ENCODE assay signal across 9 mouse cellular contexts in the genomic region with DNA sequence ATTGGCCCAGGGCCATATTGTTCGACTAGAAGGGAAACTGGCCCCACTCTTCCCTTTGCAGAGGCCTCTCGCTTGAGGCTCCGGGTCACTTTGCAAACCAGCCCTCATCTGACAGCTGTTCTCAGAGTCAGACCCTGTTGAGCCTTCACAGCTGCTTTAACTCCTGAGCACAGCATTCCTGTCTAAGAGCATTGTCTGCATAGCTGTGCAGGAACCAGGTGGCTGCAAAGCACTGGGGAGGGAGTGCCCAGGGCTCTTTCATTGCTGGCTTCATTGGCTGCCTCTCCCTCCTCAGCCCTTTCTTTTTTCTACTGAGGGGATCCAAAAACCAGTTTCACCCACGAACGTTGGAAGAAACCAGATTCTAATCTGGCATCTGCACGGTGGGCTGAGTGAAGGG. TPM values are rescaled to one million over a fixed set of nuclear protein-coding genes. Genes with fewer than 3 reads are reported as not detected.
A peak's percentile ranks its signal among the peaks of the same experiment; 100 is the strongest.
DNase-seq lines count a peak whose midpoint lies in the region; ATAC-seq and TF ChIP-seq lines count a peak whose summit lies in the region.
"Had no signal": no experiment of that assay in that cellular context is flagged by ENCODE, and none has a peak within 500 bp of the region (broad histone marks: within the 10 kb centered on the region; RNA-seq: fewer than 3 reads in every experiment).

No protein-coding gene starts in this region.

- TF ChIP-seq CTCF in C2C12 (IDR thresholded peaks at IDR 0.05; ENCODE audit: control insufficient read depth, insufficient read depth, insufficient read length), result no peak

- DNase-seq in forebrain, embryonic 10.5 days (ENCODE audit: extremely low spot score, low spot score), result no peak
- no peak for DNase-seq in right cerebral cortex, adult 18-20 months
- no peak for DNase-seq in left cerebral cortex, adult 9 months (ENCODE audit: low spot score in 2 of 2)
- DNase-seq in layer of hippocampus, postnatal 10 days (ENCODE audit: low spot score in 2 of 2), result no peak

- peaks cover 46% of the 10 kb centered on the region for H3K4me1 ChIP-seq in forebrain, embryonic 10.5 days
- H3K4me1 ChIP-seq in forebrain, embryonic 16.5 days (replicated peaks; ENCODE audit: control insufficient read depth, insufficient read depth, low read length), result peaks cover 16% of the 10 kb centered on the region

- H3K27ac ChIP-seq in forebrain, embryonic 10.5 days, result peak overlapping the region; percentile 44; the same call in 1 of the 2 replicates
- no peak overlapping the region for H3K27ac ChIP-seq in forebrain, embryonic 16.5 days (ENCODE audit: low read length)

- no peak for ATAC-seq in forebrain, embryonic 16.5 days
- ATAC-seq in hematopoietic stem cell, adult 5-6 weeks (replicated peaks in 1 of 2; ENCODE audit: insufficient read depth in 1 of 2, low FRiP score in 2 of 2, low TSS enrichment in 1 of 2, low read depth in 1 of 2, poor library complexity in 2 of 2, severe bottlenecking in 2 of 2), result peak; percentile 29 to 52
- 0 out of 2 replicates have a peak, but pooled peaks have one; percentile 22 for ATAC-seq in megakaryocyte, adult 5-6 weeks (ENCODE audit: poor library complexity, severe bottlenecking)
- ATAC-seq: activated CD4-positive, CD25-positive, alpha-beta regulatory T cell, adult 4 months had no signal

- no peaks in the 10 kb centered on the region for H3K9me3 ChIP-seq in forebrain, embryonic 10.5 days
- no peaks in the 10 kb centered on the region for H3K9me3 ChIP-seq in forebrain, embryonic 16.5 days (ENCODE audit: control insufficient read depth, low read length)

- peaks cover 54% of the 10 kb centered on the region for H3K79me3 ChIP-seq in C2C12 (ENCODE audit: low read depth)

- no peak overlapping the region for H3K4me3 ChIP-seq in forebrain, embryonic 10.5 days
- H3K4me3 ChIP-seq in forebrain, embryonic 16.5 days (replicated peaks; ENCODE audit: low read length), result no peak overlapping the region
- no peak overlapping the region for H3K4me3 ChIP-seq in C2C12 (ENCODE audit: insufficient read depth, poor library complexity, severe bottlenecking)

- no peak overlapping the region for H3ac ChIP-seq in C2C12 (ENCODE audit: control insufficient read depth, insufficient read length, low read depth)

- 31% methylated on average over 6 of the region's 6 CpGs for WGBS in forebrain, embryonic 10.5 days
- 18% methylated on average over 6 of the region's 6 CpGs for WGBS in forebrain, embryonic 16.5 days

- no peaks in the 10 kb centered on the region for H3K36me3 ChIP-seq in forebrain, embryonic 10.5 days (replicated peaks)
- H3K36me3 ChIP-seq in forebrain, embryonic 16.5 days (ENCODE audit: control insufficient read depth, insufficient read depth), result no peaks in the 10 kb centered on the region
- peaks cover 75% of the 10 kb centered on the region for H3K36me3 ChIP-seq in C2C12 (ENCODE audit: control insufficient read depth, insufficient read depth)

- peaks cover 10% of the 10 kb centered on the region for H3K27me3 ChIP-seq in forebrain, embryonic 10.5 days (ENCODE audit: poor library complexity, severe bottlenecking)
- H3K27me3 ChIP-seq in forebrain, embryonic 16.5 days (replicated peaks; ENCODE audit: control insufficient read depth, insufficient read depth, low read length), result no peaks in the 10 kb centered on the region
- H3K27me3 ChIP-seq in C2C12 (ENCODE audit: control insufficient read depth, insufficient read depth, insufficient read length), result no peaks in the 10 kb centered on the region

- no peak overlapping the region for H3K4me2 ChIP-seq in forebrain, embryonic 16.5 days (ENCODE audit: low read length)

- peaks cover 76% of the 10 kb centered on the region for H3K79me2 ChIP-seq in C2C12 (ENCODE audit: control insufficient read depth, insufficient read depth)

- no peak overlapping the region for H3K9ac ChIP-seq in forebrain, embryonic 16.5 days (replicated peaks; ENCODE audit: low read depth, low read length)

TF ChIP-seq in C2C12, 6 proteins besides CTCF, POLR2A, EP300 and RAD21:
- TF ChIP-seq FOSL1 (IDR thresholded peaks at IDR 0.05; ENCODE audit: insufficient read depth, low read length, poor library complexity, severe bottlenecking), result no peak
- peak; percentile 57 for TF ChIP-seq MYOD1 (IDR thresholded peaks at IDR 0.05; ENCODE audit: control insufficient read depth, insufficient read length, low read depth)

RNA-seq across cellular contexts. Expression of a gene that starts 17.5 kb away (rescaled TPM):
- 91.9 and 100 TPM in 2 replicates for polyA plus RNA-seq in forebrain, embryonic 10.5 days (2016; fragmentation: Nextera tagmentation; extraction: Ambion mirVana)
- 82.2 and 115 TPM in 2 replicates for polyA plus RNA-seq in forebrain, embryonic 16.5 days (2015; fragmentation: Nextera tagmentation; extraction: Ambion mirVana)
- polyA plus RNA-seq in C2C12 (2012; fragmentation: generic; extraction: Trizol), result 2,389 TPM
- total RNA-seq in hematopoietic stem cell, adult 5-6 weeks (2017), result 47.5 and 80.7 TPM in 2 replicates
- 1,047 and 1,062 TPM in 2 replicates for total RNA-seq in megakaryocyte, adult 5-6 weeks (2015)
- 654 and 695 TPM in 2 replicates for total RNA-seq in megakaryocyte, adult 5-6 weeks (2017)
- total RNA-seq in layer of hippocampus, postnatal 10 days (2021), result 10 to 100 TPM; 17.7 to 19.2 TPM
